ENCODE assay signal across 26 mouse cellular contexts in genomic region chr10:7787319-7787718, GRCm38 (mm10). TPM values are rescaled to one million over a fixed set of nuclear protein-coding genes. Genes with fewer than 3 reads are reported as not detected.
DNase-seq lines count a peak whose midpoint lies in the region; ATAC-seq and TF ChIP-seq lines count a peak whose summit lies in the region.
"Had no signal": no experiment of that assay in that cellular context is flagged by ENCODE, and none has a peak within 500 bp of the region (broad histone marks: within the 10 kb centered on the region; RNA-seq: fewer than 3 reads in every experiment).

No protein-coding gene starts in this region.

- no peak for TF ChIP-seq EP300 in stomach, postnatal 0 days (optimal IDR thresholded peaks at IDR 0.05)

- ATAC-seq in intestine, embryonic 15.5 days = peak; percentile 95
- ATAC-seq in intestine, postnatal 0 days = peak; percentile 89
- ATAC-seq in stomach, postnatal 0 days (ENCODE audit: low FRiP score, low TSS enrichment) = peak; percentile 49; the same call in 1 of the 2 replicates
- no peak for ATAC-seq in erythroid progenitor cell, adult 5-6 weeks (replicated peaks; ENCODE audit: low FRiP score, poor library complexity, severe bottlenecking)
- ATAC-seq: CD4-positive, CD25-positive, alpha-beta regulatory T cell, adult 4 months; forebrain, embryonic 13.5 days; forebrain, embryonic 16.5 days had no signal

- no peak for DNase-seq in stomach, postnatal 0 days (ENCODE audit: low spot score)
- DNase-seq in natural killer cell, adult 2 months (ENCODE audit: low spot score in 2 of 2) = no peak
- DNase-seq in embryonic facial prominence, embryonic 10.5 days (ENCODE audit: low spot score) = no peak
- DNase-seq: adrenal gland, adult 2 months; adrenal gland, postnatal 14 days; cerebellum, adult 11 months; cerebellum, adult 9-10 months; cerebellum, postnatal 14 days; gastrocnemius, adult 2 months; gastrocnemius, postnatal 14 days; heart, adult 11 months had no signal

- H3K36me3 ChIP-seq in intestine, embryonic 15.5 days = peaks cover 4% of the 10 kb centered on the region
- peaks cover 3% of the 10 kb centered on the region; the same call in 1 of the 2 replicates for H3K36me3 ChIP-seq in intestine, postnatal 0 days (ENCODE audit: control insufficient read depth, insufficient read depth)
- no peaks in the 10 kb centered on the region for H3K36me3 ChIP-seq in stomach, postnatal 0 days (ENCODE audit: control insufficient read depth, insufficient read depth, low read length)
- peaks cover 25% of the 10 kb centered on the region for H3K36me3 ChIP-seq in embryonic facial prominence, embryonic 10.5 days (replicated peaks)

- 0 out of 2 replicates have a peak, but pooled peaks cover 3% of the 10 kb centered on the region for H3K4me1 ChIP-seq in intestine, embryonic 15.5 days (replicated peaks)
- H3K4me1 ChIP-seq in intestine, postnatal 0 days (replicated peaks; ENCODE audit: control insufficient read depth, insufficient read depth, low read length) = 0 out of 2 replicates have a peak, but pooled peaks cover 4% of the 10 kb centered on the region
- H3K4me1 ChIP-seq in stomach, postnatal 0 days (replicated peaks; ENCODE audit: control insufficient read depth, insufficient read depth) = no peaks in the 10 kb centered on the region
- H3K4me1 ChIP-seq in embryonic facial prominence, embryonic 10.5 days = peaks cover 5% of the 10 kb centered on the region
- H3K4me1 ChIP-seq: embryonic facial prominence, embryonic 12.5 days had no signal

- H3K4me2 ChIP-seq in intestine, embryonic 15.5 days (replicated peaks) = no peak overlapping the region
- H3K4me2 ChIP-seq in intestine, postnatal 0 days (replicated peaks; ENCODE audit: low read depth) = no peak overlapping the region
- H3K4me2 ChIP-seq in stomach, postnatal 0 days (replicated peaks; ENCODE audit: low read depth) = no peak overlapping the region
- H3K4me2 ChIP-seq: embryonic facial prominence, embryonic 12.5 days; embryonic facial prominence, embryonic 15.5 days; forebrain, embryonic 13.5 days; heart, embryonic 11.5 days; hindbrain, embryonic 12.5 days; hindbrain, embryonic 15.5 days had no signal

- no peak overlapping the region for H3K27ac ChIP-seq in intestine, embryonic 15.5 days
- H3K27ac ChIP-seq in intestine, postnatal 0 days (ENCODE audit: low read depth, low read length) = no peak overlapping the region
- no peak overlapping the region for H3K27ac ChIP-seq in stomach, postnatal 0 days (replicated peaks)
- no peak overlapping the region for H3K27ac ChIP-seq in embryonic facial prominence, embryonic 10.5 days (replicated peaks)
- H3K27ac ChIP-seq: embryonic facial prominence, embryonic 12.5 days; embryonic facial prominence, embryonic 15.5 days; forebrain, embryonic 10.5 days; forebrain, embryonic 13.5 days; gastrocnemius, adult 2 months; hindbrain, embryonic 12.5 days; hindbrain, embryonic 15.5 days had no signal

- WGBS in intestine, embryonic 15.5 days = 22% methylated on average over 2 of the region's 2 CpGs
- 24% methylated on average over 2 of the region's 2 CpGs for WGBS in intestine, postnatal 0 days
- WGBS in stomach, postnatal 0 days = 25% methylated on average over 2 of the region's 2 CpGs
- WGBS in embryonic facial prominence, embryonic 10.5 days = 47% methylated on average over 2 of the region's 2 CpGs

- TF ChIP-seq CTCF in intestine, postnatal 0 days (IDR thresholded peaks at IDR 0.05; ENCODE audit: low read depth) = no peak
- no peak for TF ChIP-seq CTCF in stomach, postnatal 0 days (IDR thresholded peaks at IDR 0.05; ENCODE audit: low read depth)

- no peaks in the 10 kb centered on the region for H3K27me3 ChIP-seq in intestine, embryonic 15.5 days (replicated peaks)
- H3K27me3 ChIP-seq in intestine, postnatal 0 days (replicated peaks; ENCODE audit: control insufficient read depth, insufficient read depth, low read length) = no peaks in the 10 kb centered on the region
- no peaks in the 10 kb centered on the region for H3K27me3 ChIP-seq in stomach, postnatal 0 days (ENCODE audit: control insufficient read depth, insufficient read depth, low read length)
- no peaks in the 10 kb centered on the region for H3K27me3 ChIP-seq in embryonic facial prominence, embryonic 10.5 days (replicated peaks; ENCODE audit: low read depth, poor library complexity, severe bottlenecking)
- H3K27me3 ChIP-seq: embryonic facial prominence, embryonic 12.5 days; embryonic facial prominence, embryonic 15.5 days; forebrain, embryonic 13.5 days; hindbrain, embryonic 12.5 days; hindbrain, embryonic 15.5 days had no signal

- no peaks in the 10 kb centered on the region for H3K9me3 ChIP-seq in intestine, embryonic 15.5 days
- no peaks in the 10 kb centered on the region for H3K9me3 ChIP-seq in intestine, postnatal 0 days (ENCODE audit: control insufficient read depth)
- no peaks in the 10 kb centered on the region for H3K9me3 ChIP-seq in stomach, postnatal 0 days (ENCODE audit: control insufficient read depth, low read length)
- H3K9me3 ChIP-seq in embryonic facial prominence, embryonic 10.5 days = no peaks in the 10 kb centered on the region
- H3K9me3 ChIP-seq: embryonic facial prominence, embryonic 12.5 days; embryonic facial prominence, embryonic 15.5 days; forebrain, embryonic 10.5 days; forebrain, embryonic 13.5 days; hindbrain, embryonic 12.5 days; hindbrain, embryonic 15.5 days had no signal

- H3K4me3 ChIP-seq in intestine, embryonic 15.5 days (replicated peaks) = no peak overlapping the region
- H3K4me3 ChIP-seq in intestine, postnatal 0 days (ENCODE audit: low read depth, low read length) = no peak overlapping the region
- no peak overlapping the region for H3K4me3 ChIP-seq in stomach, postnatal 0 days (ENCODE audit: low read depth, low read length)
- no peak overlapping the region for H3K4me3 ChIP-seq in embryonic facial prominence, embryonic 10.5 days
- H3K4me3 ChIP-seq: embryonic facial prominence, embryonic 12.5 days; embryonic facial prominence, embryonic 15.5 days; erythroblast, embryonic 14.5 days; forebrain, embryonic 10.5 days; forebrain, embryonic 13.5 days; gastrocnemius, adult 2 months; hindbrain, embryonic 12.5 days; hindbrain, embryonic 15.5 days had no signal

- H3K9ac ChIP-seq in intestine, embryonic 15.5 days = no peak overlapping the region
- no peak overlapping the region for H3K9ac ChIP-seq in intestine, postnatal 0 days (ENCODE audit: low read depth, low read length)
- no peak overlapping the region for H3K9ac ChIP-seq in stomach, postnatal 0 days (ENCODE audit: low read length)
- H3K9ac ChIP-seq: embryonic facial prominence, embryonic 12.5 days; embryonic facial prominence, embryonic 15.5 days; forebrain, embryonic 13.5 days; hindbrain, embryonic 12.5 days; hindbrain, embryonic 15.5 days had no signal

RNA-seq across cellular contexts. Expression of gene Ginm1, which starts 5.3 kb away (rescaled TPM):
- polyA plus RNA-seq in intestine, embryonic 15.5 days (2015; fragmentation: Nextera tagmentation; extraction: Ambion mirVana) = 75.4 and 78.2 TPM in 2 replicates
- polyA plus RNA-seq in intestine, postnatal 0 days (2015; fragmentation: Nextera tagmentation; extraction: Ambion mirVana) = 91.9 and 92.8 TPM in 2 replicates
- 88.8 and 95.0 TPM in 2 replicates for polyA plus RNA-seq in stomach, postnatal 0 days (2015; fragmentation: Nextera tagmentation; extraction: Ambion mirVana)
- 37.5 and 85.5 TPM in 2 replicates for total RNA-seq in erythroid progenitor cell, adult 5-6 weeks (2015; ENCODE audit: low replicate concordance)
- 54.2 and 67.4 TPM in 2 replicates for total RNA-seq in erythroid progenitor cell, adult 5-6 weeks (2017; ENCODE audit: low replicate concordance)
- polyA plus RNA-seq in embryonic facial prominence, embryonic 10.5 days (2016; fragmentation: Nextera tagmentation; extraction: Ambion mirVana) = 44.7 and 52.8 TPM in 2 replicates

RNA-seq across cellular contexts. Expression of gene Ppil4, which starts 5.4 kb away (rescaled TPM):
- polyA plus RNA-seq in intestine, embryonic 15.5 days (2015; fragmentation: Nextera tagmentation; extraction: Ambion mirVana) = 30.7 and 33.9 TPM in 2 replicates
- 17.1 and 19.7 TPM in 2 replicates for polyA plus RNA-seq in intestine, postnatal 0 days (2015; fragmentation: Nextera tagmentation; extraction: Ambion mirVana)
- polyA plus RNA-seq in stomach, postnatal 0 days (2015; fragmentation: Nextera tagmentation; extraction: Ambion mirVana) = 21.3 and 23.3 TPM in 2 replicates
- total RNA-seq in erythroid progenitor cell, adult 5-6 weeks (2015; ENCODE audit: low replicate concordance) = 35.7 and 36.0 TPM in 2 replicates
- total RNA-seq in erythroid progenitor cell, adult 5-6 weeks (2017; ENCODE audit: low replicate concordance) = 66.4 and 88.2 TPM in 2 replicates
- polyA plus RNA-seq in embryonic facial prominence, embryonic 10.5 days (2016; fragmentation: Nextera tagmentation; extraction: Ambion mirVana) = 41.6 and 41.9 TPM in 2 replicates

RNA-seq across cellular contexts. Expression of gene Zc3h12d, which starts 45.0 kb away (rescaled TPM):
- polyA plus RNA-seq in intestine, embryonic 15.5 days (2015; fragmentation: Nextera tagmentation; extraction: Ambion mirVana) = 0.49 and 0.53 TPM in 2 replicates
- polyA plus RNA-seq in intestine, postnatal 0 days (2015; fragmentation: Nextera tagmentation; extraction: Ambion mirVana) = 0.92 and 1.2 TPM in 2 replicates
- 0.17 and 0.28 TPM in 2 replicates for polyA plus RNA-seq in stomach, postnatal 0 days (2015; fragmentation: Nextera tagmentation; extraction: Ambion mirVana)
- 0.36 and 0.84 TPM in 2 replicates for total RNA-seq in erythroid progenitor cell, adult 5-6 weeks (2015; ENCODE audit: low replicate concordance)
- 0.38 and 0.90 TPM in 2 replicates for total RNA-seq in erythroid progenitor cell, adult 5-6 weeks (2017; ENCODE audit: low replicate concordance)
- polyA plus RNA-seq in embryonic facial prominence, embryonic 10.5 days (2016; fragmentation: Nextera tagmentation; extraction: Ambion mirVana) = 0.09 and 0.12 TPM in 2 replicates
- total RNA-seq: gastrocnemius, postnatal 14 days; MEL had no signal
- polyA plus RNA-seq: C2C12; erythroblast, embryonic 14.5 days; forebrain, embryonic 13.5 days had no signal
